Mouse (Mus musculus) midbrain, embryonic 16.5 days (tissue): ENCODE results near the gene Dbp. TPM values are rescaled to one million over a fixed set of nuclear protein-coding genes. Genes with fewer than 3 reads are reported as not detected.

Source experiments
- ATAC-seq: fragments of 200-750 bp; cut with Nextera tagmentation; 2 replicates; pipeline ENCODE4 v1.8.0; 2017; ENCODE audit warnings: moderate TSS enrichment
- H3K27ac ChIP-seq: fragments of 300-500 bp; sonication (generic); 2 replicates; pipeline ENCODE4 v1.5.1; 2014; ENCODE audit warnings: mild to moderate bottlenecking, low read length, mixed read lengths
- H3K27me3 ChIP-seq: fragments of 300-500 bp; sonication (generic); 2 replicates; pipeline ENCODE4 v1.6.1; 2014; ENCODE audit warnings: low read depth, low read length, mixed read lengths; ENCODE audit not compliant: control insufficient read depth, insufficient read depth
- H3K36me3 ChIP-seq: fragments of 300-500 bp; sonication (generic); 2 replicates; pipeline ENCODE4 v1.6.1; 2014; ENCODE audit warnings: mild to moderate bottlenecking, low read length, moderate library complexity, mixed read lengths; ENCODE audit not compliant: control insufficient read depth, insufficient read depth
- H3K4me1 ChIP-seq: fragments of 300-500 bp; sonication (generic); 2 replicates; pipeline ENCODE4 v1.6.1; 2014; ENCODE audit warnings: mild to moderate bottlenecking, low read length, mixed read lengths; ENCODE audit not compliant: control insufficient read depth, insufficient read depth
- H3K4me2 ChIP-seq: fragments of 300-500 bp; sonication (generic); 2 replicates; pipeline ENCODE4 v1.6.1; 2014; ENCODE audit warnings: mild to moderate bottlenecking, low read length, mixed read lengths
- H3K4me3 ChIP-seq: fragments of 300-500 bp; sonication (generic); 2 replicates; pipeline ENCODE4 v1.5.1; 2014; ENCODE audit warnings: low read depth, mild to moderate bottlenecking, low read length, moderate library complexity, mixed read lengths
- H3K9ac ChIP-seq: fragments of 300-500 bp; sonication (generic); 2 replicates; pipeline ENCODE4 v1.6.1; 2014; ENCODE audit warnings: low read depth, low read length, mixed read lengths
- H3K9me3 ChIP-seq: fragments of 300-500 bp; sonication (generic); replicated peaks from 2 replicates; pipeline ENCODE4 v1.6.1; 2014; ENCODE audit warnings: mild to moderate bottlenecking, low read length, mixed read lengths; ENCODE audit not compliant: control insufficient read depth, poor library complexity, severe bottlenecking
- WGBS: fragments of 180-500 bp; shearing (Covaris S2); extraction: QIAGEN DNeasy Blood & Tissue Kit; methylation state at CpG from one replicate; pipeline ENCODE4 v1.1.7; 2014; 5-methylcytosine and 5-hydroxymethylcytosine counted together
- polyA plus RNA-seq: library from polyadenylated mRNA; unstranded; fragments of >200 nt; fragmentation: Nextera tagmentation; extraction: Ambion mirVana; gene quantifications from 2 replicates; pipeline ENCODE4 v1.2.1, GENCODE M21; 2015

Dbp gene
- polyA plus RNA-seq, 1 experiment from 2014 or later = 2.3 TPM

DNA sequence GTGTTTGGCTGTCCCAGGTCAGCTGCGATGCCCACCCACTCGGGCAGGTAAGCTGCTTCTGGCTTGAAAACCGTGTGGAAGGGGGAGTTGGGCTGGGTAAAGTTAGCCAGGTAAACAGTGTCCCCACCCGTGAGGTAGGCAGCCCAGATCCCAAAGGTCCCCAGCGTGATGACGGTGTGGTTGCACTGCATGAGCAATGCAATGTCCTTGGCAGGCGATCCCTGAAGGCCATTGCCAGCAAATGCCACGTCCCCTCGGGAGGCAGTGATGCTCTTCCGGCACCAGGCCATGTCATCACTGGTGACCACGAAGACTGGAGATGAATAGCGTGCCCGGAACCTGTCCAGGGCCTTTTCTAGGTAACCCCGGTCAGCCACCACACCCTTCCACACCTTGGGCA lies 26.4 kb upstream of the Dbp start:
- Histone ChIP-seq H3K9me3 (no peaks in the 10 kb centered on the region), H3K4me3 (no peak overlapping the region), H3K36me3 (no peaks in the 10 kb centered on the region), H3K27me3 (no peaks in the 10 kb centered on the region), H3K4me1 (peaks cover 3% of the 10 kb centered on the region; the same call in 1 of the 2 replicates), H3K27ac (no peak overlapping the region), H3K9ac (no peak overlapping the region), H3K4me2 (no peak overlapping the region)
- 91% methylated on average over 14 of the region's 14 CpGs for WGBS
- no peak for ATAC-seq

DNA sequence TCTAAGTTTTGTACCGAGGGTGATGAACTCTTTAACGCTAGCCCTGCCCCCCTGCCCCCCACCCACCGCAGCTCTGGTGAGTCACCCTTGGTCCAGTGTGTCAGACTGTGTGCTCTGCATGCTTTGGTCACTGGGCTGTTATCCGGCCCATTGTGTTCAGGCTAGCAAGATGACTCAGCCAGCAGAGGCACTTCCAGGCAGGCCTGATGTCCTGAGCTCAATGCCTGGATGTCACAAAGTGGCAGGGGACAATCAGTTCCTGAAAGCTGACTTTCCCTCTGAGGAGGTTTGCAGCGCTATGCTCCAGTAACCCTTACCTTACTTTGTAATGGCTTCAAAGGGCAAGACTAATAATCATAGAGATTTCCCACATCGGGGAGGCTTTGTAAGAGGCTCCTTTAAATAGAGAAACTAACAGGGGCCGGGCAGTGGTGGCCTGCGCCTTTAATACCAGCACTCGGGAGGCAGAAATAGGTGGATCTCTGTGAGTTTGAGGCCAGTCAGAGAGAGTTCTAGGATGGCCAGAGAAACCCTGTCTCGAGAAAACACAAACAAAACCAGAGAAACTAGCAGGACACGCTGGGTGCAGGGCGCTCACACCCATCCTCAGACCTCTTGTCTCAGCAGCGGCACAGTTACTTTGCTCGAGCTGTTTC lies 24.8 kb upstream of the Dbp start:
- ATAC-seq = no peak
- Histone ChIP-seq H3K27me3 (no peaks in the 10 kb centered on the region), H3K4me1 (peaks cover 3% of the 10 kb centered on the region; the same call in 1 of the 2 replicates), H3K27ac (no peak overlapping the region), H3K36me3 (no peaks in the 10 kb centered on the region), H3K4me2 (no peak overlapping the region), H3K9ac (no peak overlapping the region), H3K9me3 (no peaks in the 10 kb centered on the region), H3K4me3 (no peak overlapping the region)
- WGBS = 56% methylated on average over 14 of the region's 14 CpGs

- Histone ChIP-seq H3K4me2 (no peak overlapping the region), H3K9ac (no peak overlapping the region), H3K27me3 (no peaks in the 10 kb centered on the region), H3K4me1 (peaks cover 3% of the 10 kb centered on the region; the same call in 1 of the 2 replicates), H3K4me3 (no peak overlapping the region), H3K36me3 (no peaks in the 10 kb centered on the region), H3K27ac (no peak overlapping the region), H3K9me3 (no peaks in the 10 kb centered on the region)
- 90% methylated on average over 8 of the region's 8 CpGs for WGBS
- no peak for ATAC-seq
Observed at GRCm38 (mm10) chr7:45681046-45681736, 23.7 kb upstream of the Dbp start.

GRCm38 (mm10) chr7:45682144-45683126 lies 22.5 kb upstream of the Dbp start:
- Histone ChIP-seq H3K27ac (peak overlapping the region; percentile 36; the same call in 1 of the 2 replicates), H3K4me1 (peaks cover 3% of the 10 kb centered on the region; the same call in 1 of the 2 replicates), H3K4me3 (peak overlapping the region; percentile 2; the same call in 1 of the 2 replicates), H3K27me3 (no peaks in the 10 kb centered on the region), H3K36me3 (no peaks in the 10 kb centered on the region), H3K9ac (peak overlapping the region; percentile 45; the same call in 1 of the 2 replicates), H3K4me2 (peak overlapping the region; percentile 37), H3K9me3 (no peaks in the 10 kb centered on the region)
- peak; percentile 73 for ATAC-seq
- WGBS = 28% methylated on average over 14 of the region's 14 CpGs

GRCm38 (mm10) chr7:45683396-45684050 lies 21.4 kb upstream of the Dbp start, which contains the start of gene Ntn5:
Gene Ntn5 (plus strand): TSS chr7:45684022.
- ATAC-seq = no peak
- no peak within 1 kb of the TSS for H3K27ac ChIP-seq
- peaks cover 3% of the 10 kb centered on the region; the same call in 1 of the 2 replicates for H3K4me1 ChIP-seq
- 79% methylated on average over 7 of the region's 7 CpGs for WGBS
- H3K9me3 ChIP-seq = no peaks in the 10 kb centered on the region
- no peak within 1 kb of the TSS for H3K4me2 ChIP-seq
- H3K36me3 ChIP-seq = no peaks in the 10 kb centered on the region
- H3K9ac ChIP-seq = no peak within 1 kb of the TSS
- no peak within 1 kb of the TSS for H3K4me3 ChIP-seq
- no peaks in the 10 kb centered on the region for H3K27me3 ChIP-seq

GRCm38 (mm10) chr7:45685811-45686210 lies 19.1 kb upstream of the Dbp start:
- Histone ChIP-seq H3K36me3 (no peaks in the 10 kb centered on the region), H3K4me2 (no peak overlapping the region), H3K27me3 (no peaks in the 10 kb centered on the region), H3K9ac (no peak overlapping the region), H3K4me3 (no peak overlapping the region), H3K27ac (no peak overlapping the region), H3K9me3 (no peaks in the 10 kb centered on the region), H3K4me1 (peaks cover 3% of the 10 kb centered on the region; the same call in 1 of the 2 replicates)
- 64% methylated on average over 10 of the region's 10 CpGs for WGBS
- no peak for ATAC-seq

- Histone ChIP-seq H3K27ac (no peak overlapping the region), H3K4me2 (no peak overlapping the region), H3K4me1 (peaks cover 3% of the 10 kb centered on the region; the same call in 1 of the 2 replicates), H3K36me3 (no peaks in the 10 kb centered on the region), H3K9me3 (no peaks in the 10 kb centered on the region), H3K27me3 (no peaks in the 10 kb centered on the region), H3K9ac (no peak overlapping the region), H3K4me3 (no peak overlapping the region)
- WGBS = 67% methylated on average over 3 of the region's 3 CpGs
- ATAC-seq = no peak
Observed at GRCm38 (mm10) chr7:45686841-45687240, 18.0 kb upstream of the Dbp start.

DNA sequence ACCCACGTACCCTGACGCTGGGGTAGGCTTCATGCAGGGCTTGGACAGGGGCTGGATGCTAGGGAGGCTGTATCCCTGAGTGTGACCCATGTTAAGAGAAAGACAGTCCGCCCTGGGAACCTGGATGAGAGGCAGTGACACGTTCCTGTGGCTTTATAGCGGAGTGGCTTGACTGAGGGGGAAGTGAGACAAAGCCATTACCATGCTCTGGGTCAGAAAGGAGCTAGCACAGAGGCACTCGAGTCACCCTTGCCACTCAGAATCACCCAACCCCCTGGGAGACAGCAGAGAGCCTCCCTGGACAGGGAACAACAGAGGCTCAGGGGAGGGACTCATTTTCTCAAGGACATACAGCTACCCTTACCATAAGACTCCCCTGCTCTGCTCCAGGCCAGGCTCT lies 15.8 kb upstream of the Dbp start:
- Histone ChIP-seq H3K9ac (no peak overlapping the region), H3K4me3 (no peak overlapping the region), H3K27ac (no peak overlapping the region), H3K9me3 (no peaks in the 10 kb centered on the region), H3K4me1 (no peaks in the 10 kb centered on the region), H3K36me3 (no peaks in the 10 kb centered on the region), H3K27me3 (no peaks in the 10 kb centered on the region), H3K4me2 (no peak overlapping the region)
- 69% methylated on average over 6 of the region's 6 CpGs for WGBS
- ATAC-seq = no peak
